Mouse (Mus musculus): Measurements from ENCODE around the gene Slc38a10.

- TF ChIP-seq FLI1 (IDR thresholded peaks at IDR 0.05; ENCODE audit: low read length) (no peak), GATA1 (IDR thresholded peaks at IDR 0.05; ENCODE audit: borderline replicate concordance, low read length) (no peak)
Measured at GRCm38 (mm10) chr11:120169208-120169992, 18.3 kb upstream of the Slc38a10 start.

Measured in megakaryocyte, embryonic 14.5 days (primary cell).